Mouse (Mus musculus) brain, embryonic 14.5 days (tissue): ENCODE data around the gene Clpx.

Experiments used
- CTCF ChIP-seq: fragments of 200-500 bp; IDR thresholded peaks from 2 replicates; pipeline ENCODE4 v1.5.1; 2012; ENCODE audit warnings: inconsistent platforms, mild to moderate bottlenecking, moderate library complexity, borderline replicate concordance; ENCODE audit not compliant: insufficient read depth, insufficient read length; ENCODE audit errors: extremely low read depth
- POLR2A ChIP-seq: fragments of 200-500 bp; IDR thresholded peaks from 2 replicates; pipeline ENCODE4 v1.6.1; 2012; ENCODE audit warnings: mild to moderate bottlenecking, inconsistent platforms, borderline replicate concordance; ENCODE audit not compliant: poor library complexity, insufficient read depth, insufficient read length, severe bottlenecking; ENCODE audit errors: extremely low read depth

DNA sequence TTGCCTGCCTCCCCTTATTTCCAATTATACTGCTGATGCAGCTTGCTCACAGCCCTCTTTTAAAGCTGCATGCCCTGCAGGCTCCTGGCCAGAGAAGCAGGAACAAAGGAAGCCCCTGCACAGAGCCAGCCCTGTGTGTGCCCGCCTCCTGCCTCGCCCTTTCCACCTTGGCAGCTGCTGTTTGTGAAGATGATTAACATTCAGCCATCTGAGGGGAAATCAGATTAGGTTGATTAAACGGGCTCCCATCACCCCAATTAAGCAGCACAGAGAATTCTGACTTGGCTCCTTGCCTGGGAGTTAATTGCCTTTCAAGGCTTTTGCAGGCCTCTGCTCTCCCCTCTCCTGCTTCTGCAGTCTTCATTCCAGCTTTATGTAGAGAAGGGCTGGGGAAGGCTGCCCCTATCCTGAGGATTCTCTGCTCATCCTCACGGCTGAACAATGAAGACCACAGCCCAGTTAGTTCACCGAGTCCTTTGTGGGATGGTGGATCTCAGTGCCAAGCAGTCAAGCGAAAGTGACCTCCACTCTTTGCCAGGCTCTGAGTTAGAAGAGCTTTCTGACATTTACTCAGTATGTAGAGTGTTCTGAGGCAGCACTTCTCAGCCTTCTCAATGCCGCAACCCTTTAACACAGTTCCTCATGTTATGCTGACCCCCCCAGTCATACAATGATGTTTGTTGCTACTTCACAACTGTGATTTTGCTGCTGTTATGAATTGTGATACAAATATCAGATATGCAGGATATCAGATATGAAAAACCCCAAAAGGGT, 26.1 kb upstream of the Clpx start:
- no peak for TF ChIP-seq POLR2A
- TF ChIP-seq CTCF, result no peak
